Mouse (Mus musculus) cortical plate, adult 2 months (tissue): ENCODE measurements around the gene Olfr895.

ENCODE experiments used
- CTCF ChIP-seq: fragments of 200-500 bp; IDR thresholded peaks from 2 replicates; pipeline ENCODE4 v1.5.1; 2011; ENCODE audit warnings: mild to moderate bottlenecking, control low read depth, low read length; ENCODE audit not compliant: insufficient read depth; ENCODE audit errors: extremely low read depth
- POLR2A ChIP-seq: fragments of 200-500 bp; IDR thresholded peaks from 2 replicates; pipeline ENCODE4 v1.6.1; 2011; ENCODE audit warnings: mild to moderate bottlenecking, low read length, control low read depth; ENCODE audit not compliant: insufficient read depth; ENCODE audit errors: extremely low read depth

DNA sequence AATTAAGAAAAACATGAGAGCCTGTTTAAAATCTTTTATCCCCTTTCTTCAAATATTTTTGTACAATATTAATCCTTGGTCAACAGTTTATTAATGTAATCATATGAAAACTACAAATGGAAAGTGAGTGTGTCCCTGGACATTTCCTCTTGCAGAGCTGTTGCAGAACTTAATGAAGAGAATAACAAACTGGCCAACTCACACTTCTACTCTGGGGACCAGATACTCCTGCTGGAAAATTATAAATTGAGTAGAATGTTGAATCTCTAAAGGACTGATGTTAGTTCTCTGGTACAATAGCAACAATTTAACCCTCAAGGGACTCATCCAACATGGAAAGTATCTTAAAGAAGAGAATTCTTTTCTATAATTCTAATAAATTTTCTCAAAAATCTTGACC is at the start of gene Olfr895:
- TF ChIP-seq CTCF (no peak), POLR2A (no peak)
